In the genomic region with DNA sequence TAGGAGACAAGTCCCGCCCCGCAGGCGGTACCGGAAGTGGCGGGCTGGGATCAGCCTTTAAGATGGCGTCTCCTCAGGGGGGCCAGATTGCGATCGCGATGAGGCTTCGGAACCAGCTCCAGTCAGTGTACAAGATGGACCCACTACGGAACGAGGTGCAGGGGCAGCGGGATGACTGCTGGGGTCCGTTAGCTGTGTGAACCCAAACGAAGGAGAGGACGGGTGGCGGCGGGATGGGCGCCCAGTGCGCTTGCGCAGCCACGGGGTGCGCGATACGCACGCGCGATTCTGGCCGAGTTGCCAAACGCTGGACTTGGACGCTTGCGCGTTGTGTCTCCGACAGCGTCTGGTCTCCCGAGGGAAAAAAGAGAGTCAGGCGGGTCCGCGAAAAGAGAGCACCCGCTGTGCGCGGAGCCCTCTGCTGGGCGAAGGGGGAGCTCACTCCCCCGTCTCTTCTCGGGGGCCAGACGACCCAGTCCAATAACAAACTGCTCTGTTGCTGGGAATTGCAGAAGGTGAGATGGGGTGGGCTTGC, we compare ENCODE assay signal across 8 mouse cellular contexts. TPM values are rescaled to one million over a fixed set of nuclear protein-coding genes. Genes with fewer than 3 reads are reported as not detected.
DNase-seq lines count a peak whose midpoint lies in the region; ATAC-seq and TF ChIP-seq lines count a peak whose summit lies in the region.

No protein-coding gene starts in this region.

- peaks cover 27% of the 10 kb centered on the region for H3K36me3 ChIP-seq in embryonic facial prominence, embryonic 15.5 days
- H3K36me3 ChIP-seq in kidney, embryonic 14.5 days (ENCODE audit: control insufficient read depth, insufficient read depth, low read length) = peaks cover 18% of the 10 kb centered on the region
- H3K36me3 ChIP-seq in limb, embryonic 15.5 days = peaks cover 28% of the 10 kb centered on the region

- TF ChIP-seq CTCF in bone marrow, adult 2 months (IDR thresholded peaks at IDR 0.05; ENCODE audit: control insufficient read depth, insufficient read depth, low read length) = peak; percentile 56

- peak overlapping the region; percentile 75 for H3K27ac ChIP-seq in bone marrow, adult 2 months (ENCODE audit: control insufficient read depth, insufficient read depth, low read depth, low read length, poor library complexity)
- peak overlapping the region; percentile 94 for H3K27ac ChIP-seq in embryonic facial prominence, embryonic 15.5 days (replicated peaks)
- H3K27ac ChIP-seq in kidney, embryonic 14.5 days (ENCODE audit: low read depth, low read length) = peak overlapping the region; percentile 85
- H3K27ac ChIP-seq in limb, embryonic 15.5 days = peak overlapping the region; percentile 92

- H3K4me2 ChIP-seq in embryonic facial prominence, embryonic 15.5 days (replicated peaks) = peak overlapping the region; percentile 96
- H3K4me2 ChIP-seq in kidney, embryonic 14.5 days (replicated peaks; ENCODE audit: low read depth, low read length) = peak overlapping the region; percentile 97
- peak overlapping the region; percentile 96 for H3K4me2 ChIP-seq in limb, embryonic 15.5 days

- ATAC-seq in embryonic facial prominence, embryonic 15.5 days (ENCODE audit: insufficient number of reproducible peaks, low FRiP score, low TSS enrichment, low read depth) = peak; percentile 93
- ATAC-seq in kidney, embryonic 14.5 days (ENCODE audit: low FRiP score, low TSS enrichment) = peak; percentile 91
- peak; percentile 90 for ATAC-seq in limb, embryonic 15.5 days (ENCODE audit: insufficient number of reproducible peaks, low FRiP score, low TSS enrichment, low read depth)

- peak; percentile 54; the same call in 1 of the 2 replicates for TF ChIP-seq POLR2A in bone marrow, adult 2 months (IDR thresholded peaks at IDR 0.05; ENCODE audit: borderline replicate concordance, control insufficient read depth, low read depth, low read length)

- H3K4me1 ChIP-seq in bone marrow, adult 2 months (ENCODE audit: control insufficient read depth, insufficient read depth, low read length) = peaks cover 1% of the 10 kb centered on the region
- H3K4me1 ChIP-seq in embryonic facial prominence, embryonic 15.5 days = peaks cover 20% of the 10 kb centered on the region
- H3K4me1 ChIP-seq in kidney, embryonic 14.5 days (ENCODE audit: control insufficient read depth, insufficient read depth, low read length) = peaks cover 11% of the 10 kb centered on the region
- peaks cover 16% of the 10 kb centered on the region for H3K4me1 ChIP-seq in limb, embryonic 15.5 days

- H3K9me3 ChIP-seq in embryonic facial prominence, embryonic 15.5 days (replicated peaks) = no peaks in the 10 kb centered on the region
- no peaks in the 10 kb centered on the region for H3K9me3 ChIP-seq in kidney, embryonic 14.5 days (ENCODE audit: control insufficient read depth, low read length)
- no peaks in the 10 kb centered on the region for H3K9me3 ChIP-seq in limb, embryonic 15.5 days

- DNase-seq in 416B (ENCODE audit: low read depth) = peak; percentile 97
- DNase-seq in heart, adult 9 months (ENCODE audit: low spot score in 2 of 2) = peak; percentile 99
- DNase-seq in monocyte, adult 2 months (ENCODE audit: low read depth in 1 of 2, low spot score in 2 of 2) = peak; percentile 96 to 98
- peak; percentile 97 to 99 for DNase-seq in spleen, postnatal 36 days (ENCODE audit: low spot score in 2 of 2)

- H3K27me3 ChIP-seq in embryonic facial prominence, embryonic 15.5 days = peaks cover 44% of the 10 kb centered on the region
- H3K27me3 ChIP-seq in kidney, embryonic 14.5 days (ENCODE audit: control insufficient read depth, insufficient read depth, low read length) = peaks cover 22% of the 10 kb centered on the region
- H3K27me3 ChIP-seq in limb, embryonic 15.5 days = peaks cover 42% of the 10 kb centered on the region

- H3K4me3 ChIP-seq in bone marrow, adult 2 months (replicated peaks; ENCODE audit: control insufficient read depth, low read depth, low read length) = peak overlapping the region; percentile 86
- peak overlapping the region; percentile 80 for H3K4me3 ChIP-seq in embryonic facial prominence, embryonic 15.5 days (replicated peaks)
- H3K4me3 ChIP-seq in kidney, embryonic 14.5 days (ENCODE audit: low read length) = peak overlapping the region; percentile 75
- H3K4me3 ChIP-seq in limb, embryonic 15.5 days = peak overlapping the region; percentile 74

- H3K9ac ChIP-seq in embryonic facial prominence, embryonic 15.5 days = peak overlapping the region; percentile 66
- H3K9ac ChIP-seq in kidney, embryonic 14.5 days (ENCODE audit: low read depth, low read length) = peak overlapping the region; percentile 87
- H3K9ac ChIP-seq in limb, embryonic 15.5 days = peak overlapping the region; percentile 71

- WGBS in bone marrow, adult 2 months = under 1% methylated on average over 46 of the region's 46 CpGs
- under 1% methylated on average over 46 of the region's 46 CpGs for WGBS in embryonic facial prominence, embryonic 15.5 days
- WGBS in kidney, embryonic 14.5 days = under 1% methylated on average over 46 of the region's 46 CpGs
- under 1% methylated on average over 46 of the region's 46 CpGs for WGBS in limb, embryonic 15.5 days

RNA-seq across cellular contexts. Expression of a gene that starts 0.7 kb away (rescaled TPM):
- 32.0 and 40.8 TPM in 2 replicates for polyA plus RNA-seq in bone marrow, adult 2 months (2011; ENCODE audit: insufficient read depth, insufficient read length, low replicate concordance, missing spikeins)
- polyA plus RNA-seq in embryonic facial prominence, embryonic 15.5 days (2015; fragmentation: Nextera tagmentation; extraction: Ambion mirVana) = 37.7 and 39.4 TPM in 2 replicates
- polyA plus RNA-seq in kidney, embryonic 14.5 days (2014; fragmentation: Nextera tagmentation; extraction: Ambion mirVana) = 36.7 and 51.2 TPM in 2 replicates
- 29.2 and 31.9 TPM in 2 replicates for polyA plus RNA-seq in limb, embryonic 15.5 days (2015; fragmentation: Nextera tagmentation; extraction: Ambion mirVana)

RNA-seq across cellular contexts. Expression of a gene that starts 7.8 kb away (rescaled TPM):
- not detected in 2 replicates for polyA plus RNA-seq in bone marrow, adult 2 months (2011; ENCODE audit: insufficient read depth, insufficient read length, low replicate concordance, missing spikeins)
- 0.59 and 0.99 TPM in 2 replicates for polyA plus RNA-seq in embryonic facial prominence, embryonic 15.5 days (2015; fragmentation: Nextera tagmentation; extraction: Ambion mirVana)
- polyA plus RNA-seq in kidney, embryonic 14.5 days (2014; fragmentation: Nextera tagmentation; extraction: Ambion mirVana) = 8.3 and 8.8 TPM in 2 replicates
- 0.41 and 0.50 TPM in 2 replicates for polyA plus RNA-seq in limb, embryonic 15.5 days (2015; fragmentation: Nextera tagmentation; extraction: Ambion mirVana)

RNA-seq across cellular contexts. Expression of a gene that starts 8.3 kb away (rescaled TPM):
- not detected in 2 replicates for polyA plus RNA-seq in bone marrow, adult 2 months (2011; ENCODE audit: insufficient read depth, insufficient read length, low replicate concordance, missing spikeins)
- polyA plus RNA-seq in embryonic facial prominence, embryonic 15.5 days (2015; fragmentation: Nextera tagmentation; extraction: Ambion mirVana) = 0.51 and 0.61 TPM in 2 replicates
- not detected in 2 replicates for polyA plus RNA-seq in kidney, embryonic 14.5 days (2014; fragmentation: Nextera tagmentation; extraction: Ambion mirVana)
- not detected in 2 replicates for polyA plus RNA-seq in limb, embryonic 15.5 days (2015; fragmentation: Nextera tagmentation; extraction: Ambion mirVana)

RNA-seq across cellular contexts. Expression of a gene that starts 20.7 kb away (rescaled TPM):
- polyA plus RNA-seq in bone marrow, adult 2 months (2011; ENCODE audit: insufficient read depth, insufficient read length, low replicate concordance, missing spikeins) = 5.3 and 13.5 TPM in 2 replicates
- 1.0 and 1.6 TPM in 2 replicates for polyA plus RNA-seq in embryonic facial prominence, embryonic 15.5 days (2015; fragmentation: Nextera tagmentation; extraction: Ambion mirVana)
- polyA plus RNA-seq in kidney, embryonic 14.5 days (2014; fragmentation: Nextera tagmentation; extraction: Ambion mirVana) = 1.9 and 2.6 TPM in 2 replicates
- polyA plus RNA-seq in limb, embryonic 15.5 days (2015; fragmentation: Nextera tagmentation; extraction: Ambion mirVana) = 0.57 and 1.3 TPM in 2 replicates

RNA-seq across cellular contexts. Expression of a gene that starts 23.0 kb away (rescaled TPM):
- 1.1 and 2.5 TPM in 2 replicates for polyA plus RNA-seq in bone marrow, adult 2 months (2011; ENCODE audit: insufficient read depth, insufficient read length, low replicate concordance, missing spikeins)
- polyA plus RNA-seq in embryonic facial prominence, embryonic 15.5 days (2015; fragmentation: Nextera tagmentation; extraction: Ambion mirVana) = 3.2 and 3.4 TPM in 2 replicates
- 1.6 and 2.4 TPM in 2 replicates for polyA plus RNA-seq in kidney, embryonic 14.5 days (2014; fragmentation: Nextera tagmentation; extraction: Ambion mirVana)
- 2.0 and 2.5 TPM in 2 replicates for polyA plus RNA-seq in limb, embryonic 15.5 days (2015; fragmentation: Nextera tagmentation; extraction: Ambion mirVana)

Comparison
In these comparisons a context has a peak if more than half of its experiments do, and no peak if none do; other contexts are left out.
1. Peak in every context shown above with its lines: DNase-seq, ATAC-seq, H3K4me3 ChIP-seq and H3K27ac ChIP-seq.